Mouse (Mus musculus) gastrocnemius, postnatal 25 days (tissue): ENCODE data around the gene Htr7. TPM values are rescaled to one million over a fixed set of nuclear protein-coding genes. Genes with fewer than 3 reads are reported as not detected.
A peak's percentile ranks its signal among the peaks of the same experiment; 100 is the strongest.

ENCODE experiments used
- DNase-seq: peaks from one replicate; pipeline ENCODE4 v3.0.0; 2022
- long read RNA-seq, 2 experiments: library from polyadenylated mRNA; stranded (forward); transcript quantifications; one replicate each; pipeline ENCODE4 v2.0.0; 2021
- total RNA-seq, 2 experiments: library from RNA; stranded (reverse); gene quantifications; 1 replicate in 1 of 2; 2 replicates in 1 of 2; pipeline ENCODE4 v1.2.3; 2021

The Htr7 gene
- total RNA-seq, result under 1 TPM; 0.54 to 0.59 TPM
- long read RNA-seq, experiment 1, result 0 reads
- long read RNA-seq, experiment 2, result 0 reads

DNA sequence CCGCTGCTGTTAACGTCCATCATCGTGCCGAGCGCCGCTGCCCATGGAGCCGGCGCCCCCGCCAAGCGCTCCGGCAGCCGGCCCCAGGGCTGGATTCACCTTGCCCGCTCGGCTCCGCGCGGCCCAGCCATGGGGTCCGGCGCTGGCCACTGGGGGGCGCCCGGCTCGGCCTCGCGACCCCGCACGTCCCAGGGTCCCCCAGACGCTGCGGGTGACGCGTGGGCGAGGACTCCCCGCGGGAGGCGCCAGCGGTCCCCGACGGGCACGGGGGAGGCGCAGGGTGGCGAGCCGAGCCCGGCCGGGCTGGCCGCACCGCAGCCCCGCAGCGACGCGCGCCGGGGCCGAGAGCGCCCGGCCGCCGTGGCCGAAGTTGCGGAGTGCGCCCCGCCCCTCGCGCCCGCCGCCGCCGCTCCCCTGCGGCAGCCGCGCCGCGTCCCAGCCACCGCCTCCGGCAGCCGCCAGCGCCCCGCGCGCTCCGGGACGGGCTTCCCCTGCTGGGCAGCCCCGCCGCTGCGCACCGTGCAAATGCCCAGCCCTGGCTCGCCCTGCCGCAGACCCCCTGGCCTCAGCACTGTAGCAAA lies at the start of gene Htr7:
Gene Htr7, minus strand, starts transcription at position 277 of the 581 bp plus-strand sequence.
- peak; percentile 6 for DNase-seq

DNA sequence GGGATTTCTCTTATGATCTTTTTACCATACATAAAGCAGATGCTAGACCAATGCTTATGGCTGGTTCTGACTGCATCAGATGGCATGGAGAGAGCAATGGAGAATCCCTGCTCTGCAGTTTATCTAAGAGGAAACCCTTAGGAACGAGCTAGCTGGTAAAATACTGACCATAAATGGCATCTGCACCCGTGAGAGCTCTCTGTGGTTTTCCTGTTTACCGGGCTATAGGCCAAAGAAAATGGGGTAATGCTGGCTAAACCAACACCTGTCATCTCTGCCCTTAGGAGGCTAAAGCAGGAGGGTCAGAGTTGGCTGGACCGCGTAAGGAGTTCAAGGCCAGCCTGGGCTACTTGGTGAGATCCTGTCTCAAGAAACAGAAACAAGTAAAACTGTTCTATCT lies 46.6 kb upstream of the Htr7 start:
- no peak for DNase-seq

DNA sequence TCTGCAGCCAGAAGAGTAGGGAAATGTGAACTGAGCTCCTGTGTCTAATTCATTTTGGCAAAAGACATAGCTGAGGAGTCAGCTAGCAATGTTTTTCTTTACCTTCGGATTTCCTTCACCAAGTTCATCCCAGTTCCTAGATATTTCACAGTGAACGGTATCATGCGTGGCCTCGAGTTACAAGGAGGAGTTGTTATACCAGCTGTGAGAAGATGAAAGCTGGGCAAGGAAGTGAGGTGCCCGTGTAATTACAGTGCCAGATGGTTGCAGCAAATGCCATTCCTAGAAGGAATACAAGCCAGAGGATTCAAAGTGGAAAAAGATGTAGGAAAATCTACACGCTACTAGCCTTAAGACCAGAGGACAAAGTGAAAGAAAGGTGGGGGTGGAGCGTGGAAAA lies 41.6 kb upstream of the Htr7 start:
- no peak for DNase-seq

DNA sequence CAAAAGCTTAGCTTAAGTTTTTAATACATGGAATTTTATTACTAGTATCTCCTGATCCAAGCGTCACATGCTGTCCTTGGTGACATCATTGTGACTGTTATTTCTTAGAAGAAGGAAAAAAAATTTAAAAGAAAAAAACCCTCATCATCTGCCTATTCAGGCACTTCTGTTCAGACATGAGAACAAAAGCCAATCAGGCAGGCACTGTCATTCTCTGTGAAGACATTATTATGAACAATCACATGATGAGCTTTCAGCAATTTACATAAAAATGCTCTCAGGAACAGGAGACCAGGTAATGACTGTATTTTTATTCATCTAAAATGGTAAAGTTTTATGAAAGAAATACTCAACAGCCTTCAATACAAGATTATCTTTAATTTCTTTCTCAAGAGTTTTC lies 41.0 kb upstream of the Htr7 start:
- no peak for DNase-seq

DNA sequence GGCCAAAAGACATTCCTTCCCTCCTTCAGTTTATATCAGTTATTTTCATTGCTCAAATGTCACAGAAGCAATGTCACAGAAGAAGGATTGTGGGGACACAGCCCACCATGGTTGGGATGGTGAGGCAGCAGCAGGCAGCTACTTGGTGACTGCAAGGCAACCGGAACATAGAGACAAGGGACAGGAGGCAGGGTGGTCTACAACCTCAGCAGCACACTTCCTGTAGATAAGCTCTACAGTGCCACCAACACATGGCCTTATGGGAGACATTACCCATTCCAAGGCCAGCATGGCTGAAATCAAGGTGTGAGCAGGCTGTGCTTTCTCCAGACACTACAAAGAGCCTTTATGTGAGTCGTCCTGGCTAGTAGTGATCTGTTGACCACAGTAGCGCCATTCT lies 39.9 kb upstream of the Htr7 start:
- DNase-seq, result no peak

DNA sequence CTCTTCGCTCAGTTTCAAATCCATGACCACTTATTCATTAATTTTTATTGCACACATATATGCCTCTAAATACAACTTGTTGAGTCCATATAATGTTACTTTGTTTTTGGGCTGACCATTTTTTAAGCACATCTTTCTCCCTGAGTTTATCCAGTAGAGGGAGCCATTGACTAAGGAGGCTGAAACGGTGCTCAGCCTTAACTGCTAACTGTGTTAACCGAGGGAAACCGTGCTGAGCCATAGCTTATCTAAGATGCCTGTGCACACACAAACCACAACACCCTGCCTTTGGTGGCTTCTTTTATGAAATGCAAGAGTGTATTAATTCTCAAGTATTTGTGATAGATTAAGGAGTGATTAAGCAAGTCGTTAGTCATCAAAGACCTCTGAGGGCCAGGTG lies 33.5 kb upstream of the Htr7 start:
- DNase-seq, result no peak

DNA sequence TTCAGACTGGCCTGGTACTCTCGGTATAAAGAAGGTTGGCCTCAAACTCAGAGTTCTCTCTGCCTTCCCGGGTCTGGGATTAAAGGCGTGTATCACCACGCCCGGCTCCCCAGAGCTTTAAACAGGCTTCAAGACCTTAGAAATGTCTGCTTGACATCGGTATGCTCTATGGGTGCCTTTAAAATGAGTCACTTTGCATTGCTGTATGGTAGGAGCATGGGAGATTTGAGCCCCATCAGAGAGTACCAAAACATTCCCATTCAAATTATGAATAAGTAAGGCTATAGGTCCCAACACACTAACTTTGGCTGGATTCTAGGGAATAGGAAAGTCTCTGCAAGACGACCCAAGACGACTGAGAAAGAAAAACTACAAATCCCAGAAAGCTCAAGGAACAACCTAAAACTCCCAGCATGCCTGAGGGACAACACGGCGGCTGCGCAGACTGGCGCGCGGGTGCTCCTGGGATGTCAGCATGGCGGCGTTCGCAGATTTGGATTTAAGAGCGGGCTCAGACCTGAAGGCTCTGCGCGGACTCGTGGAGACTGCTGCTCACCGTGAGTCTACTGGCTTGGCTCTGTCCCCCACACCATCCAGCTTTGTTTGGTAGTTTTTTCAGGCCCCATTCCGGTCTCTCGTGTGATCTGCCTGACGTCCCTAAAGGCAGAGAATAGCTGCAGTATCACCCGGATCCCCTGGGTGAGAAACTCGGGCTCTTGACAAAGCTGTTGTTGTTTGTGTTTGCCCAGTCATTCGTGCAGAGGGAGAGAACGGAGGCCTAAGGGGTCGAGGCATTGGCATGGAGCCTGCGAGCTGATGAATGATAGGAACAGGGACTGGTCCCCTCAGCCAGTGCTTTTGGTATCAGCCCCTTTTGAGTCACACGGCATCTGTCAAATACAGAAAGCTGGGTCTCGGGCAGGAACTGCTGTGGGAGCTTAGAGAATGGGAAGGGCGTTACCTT lies 26.2 kb upstream of the Htr7 start, which contains the start of gene Rpp30:
Gene Rpp30, plus strand, starts transcription at position 455 of the 964 bp plus-strand sequence.
- DNase-seq, result peak; percentile 86

- no peak for DNase-seq
Observed at GRCm38 (mm10) chr19:36082606-36083261, 25.4 kb upstream of the Htr7 start.

GRCm38 (mm10) chr19:36062801-36063529 lies 5.7 kb upstream of the Htr7 start:
- no peak for DNase-seq

- DNase-seq, result no peak
Observed at GRCm38 (mm10) chr19:36056502-36057221, 645 bp downstream of the Htr7 start.

DNA sequence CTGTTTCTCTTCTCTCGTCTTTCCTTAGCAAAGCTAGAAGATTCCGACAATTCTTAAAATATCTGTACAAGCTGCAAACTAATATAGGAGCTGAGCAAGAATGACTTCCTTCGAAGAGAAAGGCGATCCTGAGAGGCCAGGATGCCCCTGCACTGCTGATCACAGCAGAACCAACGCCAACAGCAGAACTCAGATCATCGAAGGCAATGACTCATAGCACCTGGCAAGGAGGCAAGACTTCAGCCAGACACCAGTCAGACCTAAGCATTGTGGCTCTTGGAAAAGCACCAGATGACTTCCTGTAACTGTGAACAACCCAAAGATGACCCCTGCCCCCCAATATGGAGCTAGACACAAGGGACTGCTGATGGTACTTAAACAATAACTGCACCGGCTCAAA lies 11.3 kb downstream of the Htr7 start:
- no peak for DNase-seq

GRCm38 (mm10) chr19:36014836-36015235 lies 42.5 kb downstream of the Htr7 start:
- no peak for DNase-seq

DNA sequence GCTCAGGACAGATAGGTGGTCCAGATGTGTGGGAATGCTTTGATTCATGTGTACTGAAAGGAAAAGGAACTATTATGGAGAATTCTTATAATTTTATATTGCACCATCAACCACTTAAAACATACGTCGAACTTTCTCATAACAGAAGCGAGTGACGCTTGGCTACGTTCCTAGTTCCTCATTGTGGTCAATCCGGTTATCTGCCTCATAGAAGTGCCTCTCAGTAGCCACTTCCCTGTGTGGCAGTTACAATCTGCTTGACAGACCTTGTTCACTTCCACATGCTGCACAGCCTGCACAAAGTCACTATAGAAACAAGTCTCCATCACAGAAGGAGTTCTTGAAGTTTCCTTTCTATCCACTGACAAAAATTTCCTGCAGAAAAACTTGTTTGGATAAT lies 51.0 kb downstream of the Htr7 start:
- DNase-seq, result no peak

DNA sequence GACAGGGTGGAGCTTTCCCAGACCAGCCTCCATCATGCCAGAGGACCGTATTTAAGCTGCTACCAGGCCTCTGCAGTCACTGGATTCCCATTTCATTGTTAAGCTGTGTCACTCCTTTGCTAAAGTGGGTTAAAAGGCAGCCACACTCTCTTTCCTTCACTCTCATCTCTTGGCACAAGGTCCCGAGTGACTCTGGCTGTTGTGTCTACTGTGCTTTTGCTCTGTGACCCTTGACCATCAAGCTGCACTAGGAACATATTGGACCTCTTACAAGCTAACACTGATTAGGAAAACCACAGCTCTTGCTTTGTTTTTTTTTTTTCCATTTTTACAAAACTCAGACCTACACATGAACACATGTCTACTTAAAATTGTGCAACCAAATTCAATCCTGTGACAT lies 52.3 kb downstream of the Htr7 start:
- DNase-seq, result no peak

DNA sequence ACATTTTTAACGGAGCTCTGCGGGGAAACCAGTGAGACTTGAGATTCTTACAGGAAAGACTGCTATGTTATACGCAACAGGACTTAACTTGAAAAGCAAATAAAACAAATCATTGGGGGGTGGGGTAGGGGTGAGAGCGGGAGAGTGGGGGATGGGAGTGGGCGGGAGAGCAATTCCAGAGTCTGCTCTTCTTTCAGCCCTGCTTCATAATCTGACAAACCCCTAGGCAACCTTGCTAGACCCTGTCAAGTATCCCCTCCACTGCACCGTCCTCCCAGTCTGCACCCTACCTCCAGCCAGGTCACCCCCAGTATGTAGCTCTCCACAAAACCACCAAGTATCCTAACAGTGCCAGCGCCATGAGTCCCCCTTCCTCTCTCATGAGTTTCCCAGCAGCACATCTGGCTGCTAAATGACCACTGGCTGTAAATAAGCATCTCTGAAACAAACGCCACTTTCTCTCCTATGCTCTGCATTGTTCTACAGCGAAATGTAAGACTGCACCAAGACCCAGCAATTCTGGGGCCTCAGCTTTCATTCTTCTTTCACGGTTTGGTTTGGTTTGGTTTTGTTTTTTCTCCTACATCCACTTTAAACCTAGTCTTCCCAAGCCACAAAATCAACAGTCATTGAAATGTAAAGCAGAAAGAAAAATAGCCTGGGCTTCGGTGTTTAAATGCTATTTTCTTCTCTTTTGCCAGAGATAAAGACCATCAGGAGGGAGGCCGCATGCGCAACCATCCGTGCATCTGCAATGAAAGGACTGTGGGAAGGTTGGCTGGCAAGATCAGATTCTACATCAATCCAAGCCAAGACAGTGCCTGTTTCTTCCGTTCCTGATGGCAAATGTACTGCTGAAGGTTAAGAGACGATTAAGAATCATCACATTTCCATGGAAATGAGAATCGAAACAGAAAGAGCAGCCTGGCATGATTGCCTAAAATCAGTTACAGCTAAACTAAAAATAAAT lies 54.5 kb downstream of the Htr7 start:
- no peak for DNase-seq

DNA sequence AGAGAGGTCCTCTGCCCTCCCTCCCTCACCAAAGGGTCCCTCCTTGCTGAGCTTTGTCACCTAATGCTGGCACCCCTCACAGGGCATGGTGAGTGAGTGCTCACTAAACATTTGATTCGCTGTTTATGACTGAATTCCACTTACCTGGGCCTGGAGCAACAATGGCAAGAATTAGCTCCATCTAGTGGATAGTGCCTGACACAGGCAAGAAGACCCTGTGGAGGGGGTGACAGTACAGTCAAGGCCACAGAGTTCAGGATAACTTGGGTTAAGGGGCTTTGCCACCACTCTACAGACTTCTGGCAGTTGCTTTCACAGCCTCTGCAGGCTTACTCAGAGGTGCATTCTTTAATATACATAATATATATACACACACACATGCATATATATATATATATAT lies 55.8 kb downstream of the Htr7 start:
- no peak for DNase-seq

DNA sequence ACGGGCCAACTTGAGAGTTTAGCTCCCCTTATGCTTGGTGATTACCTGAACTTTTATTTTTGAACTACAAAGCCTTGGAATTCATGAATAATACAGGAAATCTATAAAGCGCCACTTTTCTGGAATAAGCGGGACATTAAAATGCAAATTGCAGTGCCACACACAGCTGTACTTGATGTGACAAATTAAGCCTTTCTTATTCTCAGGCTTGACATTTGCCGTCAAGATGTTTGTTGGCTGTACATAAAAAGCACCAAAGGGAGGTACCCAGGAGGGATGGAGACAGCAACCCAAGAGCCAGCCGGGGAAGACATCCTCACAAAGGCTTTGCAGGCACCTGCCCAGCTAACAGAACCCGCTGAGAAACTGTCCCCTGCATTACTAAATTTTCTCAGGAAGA lies 56.4 kb downstream of the Htr7 start:
- DNase-seq, result no peak

DNA sequence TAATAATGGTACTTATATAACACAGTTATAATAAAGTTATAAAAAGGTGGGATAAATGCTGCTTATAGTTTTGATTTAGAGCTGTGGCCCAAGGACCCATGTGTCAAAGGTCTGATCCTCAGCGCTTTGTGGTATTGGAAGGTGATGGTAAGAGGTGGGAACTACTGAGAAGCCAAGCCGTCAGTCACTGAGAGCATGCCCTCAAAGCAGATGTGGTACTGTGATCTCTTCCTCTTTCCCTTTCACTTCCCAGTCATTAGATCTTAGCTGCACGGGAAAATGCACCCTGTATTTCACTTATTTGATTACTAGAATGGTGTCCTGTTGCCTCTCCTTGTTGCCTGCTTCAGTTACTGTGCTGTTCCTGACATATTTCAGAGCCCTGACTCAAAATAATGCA lies 59.9 kb downstream of the Htr7 start:
- no peak for DNase-seq

- no peak for DNase-seq
Observed at GRCm38 (mm10) chr19:35987461-35987860, 69.8 kb downstream of the Htr7 start.

- DNase-seq, result no peak
Observed at GRCm38 (mm10) chr19:35974681-35975080, 82.6 kb downstream of the Htr7 start.
